Mouse (Mus musculus): Measurements from ENCODE around the gene Tmco1. TPM values are rescaled to one million over a fixed set of nuclear protein-coding genes. Genes with fewer than 3 reads are reported as not detected.

Gene Tmco1
- polyA plus RNA-seq, 1 experiment from 2014 or later = 72.7 TPM

- Histone ChIP-seq H3K9ac (ENCODE audit: low read depth, low read length) (no peak overlapping the region), H3K36me3 (ENCODE audit: control insufficient read depth, insufficient read depth, low read length) (no peaks in the 10 kb centered on the region), H3K9me3 (ENCODE audit: control insufficient read depth, low read length) (no peaks in the 10 kb centered on the region), H3K4me2 (ENCODE audit: low read length) (no peak overlapping the region), H3K4me1 (ENCODE audit: control insufficient read depth, insufficient read depth, low read depth, low read length) (no peaks in the 10 kb centered on the region), H3K27ac (ENCODE audit: low read depth, low read length) (no peak overlapping the region), H3K4me3 (ENCODE audit: low read length) (no peak overlapping the region), H3K27me3 (replicated peaks; ENCODE audit: control insufficient read depth, insufficient read depth, low read length) (no peaks in the 10 kb centered on the region)
- ATAC-seq = no peak
- 83% methylated on average over 5 of the region's 5 CpGs for WGBS
These were observed 75.0 kb downstream of the Tmco1 start for GRCm38 (mm10) chr1:167383178-167383577.

Small RNAs within 50 kb of the gene (microRNA-seq; reads per million reads assigned to microRNA genes)
- gene Gm25911 (1.5 reads per million), gene Mir6347 (not detected)

Other genes starting within 250 kb of the Tmco1 start
- gene Uck2, start 23.1 kb upstream of the Tmco1 start, polyA plus RNA-seq (2015; fragmentation: Nextera tagmentation; extraction: Ambion mirVana) = 43.0 and 45.2 TPM in 2 replicates
- 43.8 and 43.9 TPM in 2 replicates for gene Aldh9a1, start 41.6 kb downstream of the Tmco1 start, polyA plus RNA-seq (2015; fragmentation: Nextera tagmentation; extraction: Ambion mirVana)
- 202 and 237 TPM in 2 replicates for gene Mgst3, start 85.5 kb downstream of the Tmco1 start, polyA plus RNA-seq (2015; fragmentation: Nextera tagmentation; extraction: Ambion mirVana)
- not detected in 2 replicates for gene Lrrc52, start 158.4 kb downstream of the Tmco1 start, polyA plus RNA-seq (2015; fragmentation: Nextera tagmentation; extraction: Ambion mirVana)